Mouse (Mus musculus) embryonic fibroblast, embryonic 13.5 days (primary cell): ENCODE data around the gene Actr1a.

Source experiments
- CTCF ChIP-seq: IDR thresholded peaks from 2 replicates; pipeline ENCODE4 v1.5.1; 2011; ENCODE audit warnings: mild to moderate bottlenecking, control low read depth, low read length, moderate library complexity, borderline replicate concordance; ENCODE audit not compliant: insufficient read depth
- POLR2A ChIP-seq: IDR thresholded peaks from 2 replicates; pipeline ENCODE4 v1.6.1; 2011; ENCODE audit warnings: low read depth, mild to moderate bottlenecking, control low read depth, low read length, moderate library complexity

- no peak for TF ChIP-seq CTCF
- TF ChIP-seq POLR2A, result no peak
These were observed 11.2 kb upstream of the Actr1a start for GRCm38 (mm10) chr19:46406592-46407386.
